Mouse (Mus musculus) limb, embryonic 10.5 days (tissue): ENCODE results near the gene Olfr263. TPM values are rescaled to one million over a fixed set of nuclear protein-coding genes. Genes with fewer than 3 reads are reported as not detected.

ENCODE experiments used
- polyA plus RNA-seq: library from polyadenylated mRNA; unstranded; fragments of >200 nt; fragmentation: Nextera tagmentation; extraction: Ambion mirVana; gene quantifications from 2 replicates; pipeline ENCODE4 v1.2.1, GENCODE M21; 2016

Gene Olfr263
- polyA plus RNA-seq, 1 experiment from 2014 or later: not detected

Other genes with a start within 250 kb of the Olfr263 start
- not detected in 2 replicates for gene Olfr1370, start 54.7 kb upstream of the Olfr263 start, polyA plus RNA-seq
- 0.10 TPM in 1 of 2 replicates, not detected in the other for gene Olfr1369-ps1, start 18.2 kb upstream of the Olfr263 start, polyA plus RNA-seq
- not detected in 2 replicates for gene Olfr1368, start 16.2 kb downstream of the Olfr263 start, polyA plus RNA-seq
- gene Trim27, start 49.8 kb downstream of the Olfr263 start, polyA plus RNA-seq: 200 and 218 TPM in 2 replicates
- gene Gpx5, start 163.1 kb downstream of the Olfr263 start, polyA plus RNA-seq: not detected in 2 replicates
- 0.62 and 0.91 TPM in 2 replicates for gene Gpx6, start 182.5 kb downstream of the Olfr263 start, polyA plus RNA-seq
- not detected in 2 replicates for gene Olfr1367, start 217.3 kb downstream of the Olfr263 start, polyA plus RNA-seq
- gene Zscan12, start 233.2 kb downstream of the Olfr263 start, polyA plus RNA-seq: 19.6 and 19.7 TPM in 2 replicates